Mouse (Mus musculus) stomach, postnatal 0 days (tissue): ENCODE measurements around the gene Bloc1s1.

Experiments used
- CTCF ChIP-seq: IDR thresholded peaks from 2 replicates; pipeline ENCODE4 v1.5.1; 2016; ENCODE audit warnings: antibody characterized with exemption, low read depth, mild to moderate bottlenecking, moderate library complexity
- EP300 ChIP-seq: optimal IDR thresholded peaks from 2 replicates; pipeline ENCODE3; 2016; ENCODE audit warnings: antibody characterized with exemption

- TF ChIP-seq EP300: no peak
- TF ChIP-seq CTCF: no peak
These were observed 23.9 kb downstream of the Bloc1s1 start for GRCm38 (mm10) chr10:128899759-128900490.
